Mouse (Mus musculus): ENCODE measurements at regions not wholly inside any gene's neighbourhood (a gene's known extent, or its start where the extent isn't known, plus 50 kb on each side); places are given as distances from the start of the nearest gene placed in this dataset.

- no peak overlapping the region for H3K4me3 ChIP-seq (ENCODE audit: control insufficient read depth, insufficient read depth, low read length)
- DNase-seq: no peak
- no peaks in the 10 kb centered on the region for H3K36me3 ChIP-seq (ENCODE audit: control insufficient read depth, insufficient read depth, low read length)
- TF ChIP-seq POLR2A (IDR thresholded peaks at IDR 0.05; ENCODE audit: control insufficient read depth, extremely low read depth, insufficient read depth, low read length, poor library complexity): no peak
- no peak for TF ChIP-seq CTCF (IDR thresholded peaks at IDR 0.05; ENCODE audit: borderline replicate concordance, control insufficient read depth, extremely low read depth, insufficient read depth, low read length, poor library complexity)
- WGBS: 77% methylated on average over 9 of the region's 9 CpGs
- H3K27me3 ChIP-seq (ENCODE audit: control insufficient read depth, insufficient read depth, low read length): no peaks in the 10 kb centered on the region
- H3K27ac ChIP-seq (ENCODE audit: control insufficient read depth, insufficient read depth, low read length): no peak overlapping the region
- no peaks in the 10 kb centered on the region for H3K4me1 ChIP-seq (replicated peaks; ENCODE audit: control insufficient read depth, insufficient read depth, low read length)
These were observed 231.5 kb upstream of the Noct start for GRCm38 (mm10) chr3:50992581-50993313.

GRCm38 (mm10) chr3:50999745-51000144 lies 224.5 kb upstream of the Noct start:
- Histone ChIP-seq H3K36me3 (ENCODE audit: control insufficient read depth, insufficient read depth, low read length) (no peaks in the 10 kb centered on the region), H3K27me3 (ENCODE audit: control insufficient read depth, insufficient read depth, low read length) (no peaks in the 10 kb centered on the region), H3K4me1 (replicated peaks; ENCODE audit: control insufficient read depth, insufficient read depth, low read length) (no peaks in the 10 kb centered on the region), H3K4me3 (ENCODE audit: control insufficient read depth, insufficient read depth, low read length) (no peak overlapping the region), H3K27ac (ENCODE audit: control insufficient read depth, insufficient read depth, low read length) (no peak overlapping the region)
- 82% methylated on average over 3 of the region's 3 CpGs for WGBS
- no peak for DNase-seq
- no peak for TF ChIP-seq POLR2A (IDR thresholded peaks at IDR 0.05; ENCODE audit: control insufficient read depth, extremely low read depth, insufficient read depth, low read length, poor library complexity)
- no peak for TF ChIP-seq CTCF (IDR thresholded peaks at IDR 0.05; ENCODE audit: borderline replicate concordance, control insufficient read depth, extremely low read depth, insufficient read depth, low read length, poor library complexity)

- no peak overlapping the region for H3K4me3 ChIP-seq (ENCODE audit: control insufficient read depth, insufficient read depth, low read length)
- no peak for DNase-seq
- TF ChIP-seq POLR2A (IDR thresholded peaks at IDR 0.05; ENCODE audit: control insufficient read depth, extremely low read depth, insufficient read depth, low read length, poor library complexity): no peak
- TF ChIP-seq CTCF (IDR thresholded peaks at IDR 0.05; ENCODE audit: borderline replicate concordance, control insufficient read depth, extremely low read depth, insufficient read depth, low read length, poor library complexity): no peak
- WGBS: 94% methylated on average over 7 of the region's 7 CpGs
- no peaks in the 10 kb centered on the region for H3K4me1 ChIP-seq (replicated peaks; ENCODE audit: control insufficient read depth, insufficient read depth, low read length)
- no peaks in the 10 kb centered on the region for H3K27me3 ChIP-seq (ENCODE audit: control insufficient read depth, insufficient read depth, low read length)
- no peaks in the 10 kb centered on the region for H3K36me3 ChIP-seq (ENCODE audit: control insufficient read depth, insufficient read depth, low read length)
- H3K27ac ChIP-seq (ENCODE audit: control insufficient read depth, insufficient read depth, low read length): no peak overlapping the region
These were observed 223.3 kb upstream of the Noct start for GRCm38 (mm10) chr3:51000938-51001337.

GRCm38 (mm10) chr3:51002662-51003061 lies 221.6 kb upstream of the Noct start:
- no peaks in the 10 kb centered on the region for H3K27me3 ChIP-seq (ENCODE audit: control insufficient read depth, insufficient read depth, low read length)
- no peaks in the 10 kb centered on the region for H3K4me1 ChIP-seq (replicated peaks; ENCODE audit: control insufficient read depth, insufficient read depth, low read length)
- no peak overlapping the region for H3K27ac ChIP-seq (ENCODE audit: control insufficient read depth, insufficient read depth, low read length)
- TF ChIP-seq POLR2A (IDR thresholded peaks at IDR 0.05; ENCODE audit: control insufficient read depth, extremely low read depth, insufficient read depth, low read length, poor library complexity) (no peak), CTCF (IDR thresholded peaks at IDR 0.05; ENCODE audit: borderline replicate concordance, control insufficient read depth, extremely low read depth, insufficient read depth, low read length, poor library complexity) (no peak)
- no peak for DNase-seq
- H3K4me3 ChIP-seq (ENCODE audit: control insufficient read depth, insufficient read depth, low read length): no peak overlapping the region
- no peaks in the 10 kb centered on the region for H3K36me3 ChIP-seq (ENCODE audit: control insufficient read depth, insufficient read depth, low read length)
- WGBS: 86% methylated on average over 6 of the region's 6 CpGs

GRCm38 (mm10) chr3:51003506-51004170 lies 220.6 kb upstream of the Noct start:
- Histone ChIP-seq H3K4me1 (replicated peaks; ENCODE audit: control insufficient read depth, insufficient read depth, low read length) (no peaks in the 10 kb centered on the region), H3K36me3 (ENCODE audit: control insufficient read depth, insufficient read depth, low read length) (no peaks in the 10 kb centered on the region), H3K27me3 (ENCODE audit: control insufficient read depth, insufficient read depth, low read length) (no peaks in the 10 kb centered on the region), H3K4me3 (ENCODE audit: control insufficient read depth, insufficient read depth, low read length) (no peak overlapping the region), H3K27ac (ENCODE audit: control insufficient read depth, insufficient read depth, low read length) (no peak overlapping the region)
- WGBS: 92% methylated on average over 8 of the region's 8 CpGs
- DNase-seq: no peak
- TF ChIP-seq POLR2A (IDR thresholded peaks at IDR 0.05; ENCODE audit: control insufficient read depth, extremely low read depth, insufficient read depth, low read length, poor library complexity): no peak
- no peak for TF ChIP-seq CTCF (IDR thresholded peaks at IDR 0.05; ENCODE audit: borderline replicate concordance, control insufficient read depth, extremely low read depth, insufficient read depth, low read length, poor library complexity)

- WGBS: 84% methylated on average over 1 of the region's 1 CpGs
- no peak overlapping the region for H3K27ac ChIP-seq (ENCODE audit: control insufficient read depth, insufficient read depth, low read length)
These were observed 220.0 kb upstream of the Noct start for GRCm38 (mm10) chr3:51004216-51004615.

More at GRCm38 (mm10) chr3:51004216-51004615, 220.0 kb upstream of the Noct start:
- Histone ChIP-seq H3K36me3 (ENCODE audit: control insufficient read depth, insufficient read depth, low read length) (no peaks in the 10 kb centered on the region), H3K4me3 (ENCODE audit: control insufficient read depth, insufficient read depth, low read length) (no peak overlapping the region), H3K27me3 (ENCODE audit: control insufficient read depth, insufficient read depth, low read length) (no peaks in the 10 kb centered on the region), H3K4me1 (replicated peaks; ENCODE audit: control insufficient read depth, insufficient read depth, low read length) (no peaks in the 10 kb centered on the region)
- no peak for TF ChIP-seq POLR2A (IDR thresholded peaks at IDR 0.05; ENCODE audit: control insufficient read depth, extremely low read depth, insufficient read depth, low read length, poor library complexity)
- TF ChIP-seq CTCF (IDR thresholded peaks at IDR 0.05; ENCODE audit: borderline replicate concordance, control insufficient read depth, extremely low read depth, insufficient read depth, low read length, poor library complexity): no peak
- no peak for DNase-seq

Measured in thymus, adult 2 months (tissue).